Mouse (Mus musculus) fat pad, adult 2 months (tissue): ENCODE measurements around the gene Mrps12.
"Not testable (repeated sequence)": the region's sequence is repeated elsewhere in the genome, so short reads cannot be mapped to it uniquely, and the experiment has no call there.

Experiments used
- DNase-seq: peaks from one replicate; pipeline ENCODE4 v3.0.0-alpha.2; 2011; ENCODE audit warnings: low read depth, low spot score; ENCODE audit errors: extremely low read depth

The Mrps12 gene

DNA sequence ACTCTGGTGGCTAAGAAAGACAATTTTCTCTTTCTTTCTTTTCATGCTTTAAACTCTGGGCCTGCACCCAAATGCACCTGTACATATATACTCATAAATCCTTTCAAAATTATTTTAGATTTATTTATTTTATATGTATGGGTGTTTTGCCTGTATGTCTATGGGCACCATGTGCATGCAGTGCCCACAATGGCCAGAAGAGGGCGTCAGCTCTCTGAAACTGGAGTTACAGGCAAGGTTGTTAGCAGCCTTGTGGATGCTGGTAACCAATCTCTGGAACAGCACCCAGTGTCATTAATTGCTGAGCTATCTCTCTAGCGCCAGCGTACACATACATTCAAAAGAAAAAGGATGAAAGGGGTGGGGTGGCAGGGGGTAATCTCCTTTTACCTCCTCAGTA, 30.7 kb downstream of the Mrps12 start:
- no peak for DNase-seq

DNA sequence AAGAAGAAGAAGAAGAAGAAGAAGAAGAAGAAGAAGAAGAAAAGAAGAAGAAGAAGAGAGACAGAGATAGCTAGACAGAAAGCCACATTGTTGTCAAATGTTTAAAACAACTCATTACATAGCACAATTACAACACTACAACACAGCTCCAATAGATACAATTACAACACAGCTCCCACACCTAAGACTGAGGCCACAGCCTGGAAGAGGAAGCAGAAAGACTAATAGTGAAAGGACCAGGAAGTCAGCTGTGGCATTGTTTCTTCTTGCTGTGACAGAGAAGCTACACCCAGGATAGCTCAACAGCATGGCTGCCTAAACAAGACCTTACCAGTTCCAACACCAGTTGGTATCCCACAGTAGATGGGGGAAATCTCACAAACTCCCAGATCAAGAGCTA, 32.2 kb downstream of the Mrps12 start:
- DNase-seq, result no peak

DNA sequence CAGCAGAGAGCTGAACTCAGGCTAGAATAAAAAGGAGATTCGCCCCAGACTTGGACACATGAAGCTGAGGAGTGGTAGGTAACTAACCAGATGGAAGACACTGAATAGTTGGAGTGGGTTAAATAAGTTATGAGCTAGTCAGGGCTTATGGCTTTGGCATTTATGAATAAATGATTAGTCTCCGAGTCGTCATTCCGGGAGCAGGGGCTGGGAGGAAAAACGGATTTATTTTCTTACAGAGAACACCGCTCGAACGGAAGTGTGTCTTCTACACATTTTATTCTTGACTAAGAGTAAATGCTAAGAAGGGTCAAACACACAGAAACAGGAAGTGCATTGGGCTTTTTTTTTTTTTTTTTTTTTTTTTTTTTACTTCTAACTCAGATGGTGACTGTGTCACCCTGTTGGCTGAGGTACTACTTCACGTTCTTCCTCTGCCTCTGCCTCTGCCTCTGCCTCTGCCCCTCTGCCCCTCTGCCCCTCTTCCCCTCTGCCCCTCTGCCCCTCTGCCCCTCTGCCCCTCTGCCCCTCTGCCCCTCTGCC, 38.9 kb downstream of the Mrps12 start:
- no peak for DNase-seq

DNA sequence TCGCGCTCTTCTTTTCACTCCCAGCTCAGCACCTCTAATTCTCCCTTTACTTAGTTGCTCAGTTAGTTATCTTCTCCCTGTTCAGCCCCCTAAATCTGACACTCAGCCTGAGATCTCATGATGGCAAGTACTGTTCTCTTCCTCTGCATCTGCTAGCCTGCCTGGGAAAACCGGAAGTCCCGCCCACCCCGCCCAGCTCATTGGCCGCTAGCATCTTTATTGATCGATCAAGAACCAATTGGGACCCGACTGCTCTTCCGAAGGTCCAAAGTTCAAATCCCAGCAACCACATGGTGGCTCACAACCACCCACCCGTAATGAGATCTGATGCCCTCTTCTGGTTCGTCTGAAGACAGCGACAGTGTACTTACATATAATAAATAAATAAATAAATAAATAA, 40.3 kb downstream of the Mrps12 start:
- not testable (repeated sequence) for DNase-seq

DNA sequence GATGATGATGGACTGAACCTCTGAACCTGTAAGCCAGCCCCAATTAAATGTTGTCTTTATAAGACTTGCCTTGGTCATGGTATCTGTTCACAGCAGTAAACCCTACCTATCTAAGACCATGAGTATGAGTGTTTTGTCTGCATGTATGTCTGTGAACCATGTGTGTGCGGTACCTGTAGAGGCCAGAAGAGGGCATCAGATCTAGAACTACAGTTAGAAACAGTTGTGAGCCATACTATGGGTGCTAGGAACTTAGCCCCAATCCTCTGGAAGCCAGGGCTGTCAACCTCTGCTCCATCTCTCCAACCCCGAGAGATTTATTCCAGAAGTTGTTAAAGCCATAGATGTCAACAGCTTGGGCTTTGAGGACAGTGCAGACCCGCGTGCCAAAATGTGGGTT, 41.4 kb downstream of the Mrps12 start:
- DNase-seq, result no peak

DNA sequence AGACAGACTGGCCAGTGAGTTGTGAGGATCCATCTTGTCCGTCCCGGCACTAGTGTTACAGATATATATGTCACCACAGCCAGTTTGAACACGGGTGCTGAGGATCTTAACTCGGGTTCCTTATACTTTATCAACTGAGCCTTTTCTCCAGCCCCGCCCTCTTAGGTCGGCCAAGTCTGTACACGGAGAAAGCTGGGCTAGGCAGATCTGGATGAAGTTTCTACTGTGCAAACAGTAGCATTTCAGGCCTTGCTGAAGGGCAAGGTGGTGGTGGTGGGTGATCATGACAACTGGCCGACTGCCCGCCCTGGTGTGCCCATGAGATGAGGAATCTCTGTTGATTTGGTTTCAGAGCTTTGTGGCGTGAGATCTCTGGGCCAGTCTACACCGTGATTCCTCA, 44.3 kb downstream of the Mrps12 start:
- no peak for DNase-seq

DNA sequence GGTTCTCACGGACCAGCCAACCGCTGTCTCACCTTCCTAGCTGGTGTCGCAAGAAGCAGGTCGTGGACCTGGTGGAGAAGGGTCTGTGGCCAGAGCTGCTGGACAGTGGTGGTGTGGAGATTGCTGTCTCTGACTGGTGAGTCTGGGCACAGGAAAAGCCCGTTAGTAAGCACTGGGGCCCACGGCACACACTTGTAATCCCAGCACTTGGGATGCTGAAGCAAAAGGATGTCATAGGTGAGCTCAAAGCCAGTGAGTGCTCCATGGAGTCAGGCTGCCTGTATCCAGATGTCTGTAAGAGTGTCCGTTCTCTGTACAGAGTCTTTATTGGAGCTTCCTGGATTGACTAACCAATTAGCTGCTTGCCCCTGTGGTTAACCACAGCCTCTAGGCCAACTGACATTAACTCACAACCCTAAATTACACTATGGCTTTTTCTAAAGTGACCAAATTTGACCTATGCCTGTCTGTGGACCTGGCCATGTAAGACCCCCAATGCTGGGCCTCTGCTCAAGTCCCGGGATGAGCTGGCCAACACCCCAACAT, 46.6 kb downstream of the Mrps12 start:
- no peak for DNase-seq

DNA sequence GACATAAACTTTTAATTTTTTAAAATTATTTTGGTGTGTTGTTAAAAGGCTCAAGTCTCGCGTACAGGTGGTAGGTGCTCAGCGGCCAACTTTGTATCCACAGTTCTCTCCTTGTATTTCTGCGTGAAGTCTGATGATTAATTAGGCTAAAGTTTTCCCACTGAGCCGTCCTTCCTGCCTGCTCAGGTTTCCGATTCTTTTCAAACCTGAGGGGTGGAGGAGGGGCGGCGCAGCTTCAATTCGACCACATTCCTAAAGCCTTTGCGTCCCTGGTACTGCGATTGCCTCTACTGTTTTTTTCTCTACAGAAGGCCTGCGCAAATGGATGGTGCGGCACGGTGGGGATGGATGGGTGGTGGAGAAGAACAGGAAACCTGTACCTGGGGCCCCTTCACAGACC, 47.2 kb downstream of the Mrps12 start:
- DNase-seq, result no peak

DNA sequence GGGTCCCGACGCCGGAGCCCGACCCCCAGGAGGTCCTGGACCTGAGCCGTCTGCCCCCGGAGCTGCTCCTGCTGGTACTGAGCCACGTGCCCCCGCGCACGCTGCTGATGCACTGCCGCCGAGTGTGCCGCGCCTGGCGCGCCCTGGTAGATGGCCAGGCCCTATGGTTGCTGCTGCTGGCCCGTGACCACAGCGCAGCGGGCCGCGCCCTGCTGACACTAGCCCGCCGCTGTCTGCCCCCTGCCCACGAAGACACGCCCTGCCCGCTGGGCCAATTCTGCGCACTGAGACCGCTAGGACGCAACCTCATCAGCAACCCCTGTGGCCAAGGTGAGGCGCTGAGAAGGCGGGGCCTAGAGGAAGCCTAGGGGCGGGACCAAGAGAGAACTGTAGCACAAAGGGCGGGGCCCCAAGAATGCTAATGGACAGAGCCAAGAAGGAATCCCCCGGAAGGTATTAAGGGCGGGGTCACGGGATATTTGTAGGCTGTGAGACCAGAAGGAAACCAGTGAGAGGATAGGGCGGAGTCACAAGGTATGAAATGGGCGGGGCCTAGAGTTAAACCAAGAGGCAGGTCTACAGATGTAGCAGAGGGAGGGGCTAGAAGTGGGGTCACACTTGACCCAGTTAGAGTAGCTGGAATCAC, 48.2 kb downstream of the Mrps12 start:
- peak; percentile 83 for DNase-seq

DNA sequence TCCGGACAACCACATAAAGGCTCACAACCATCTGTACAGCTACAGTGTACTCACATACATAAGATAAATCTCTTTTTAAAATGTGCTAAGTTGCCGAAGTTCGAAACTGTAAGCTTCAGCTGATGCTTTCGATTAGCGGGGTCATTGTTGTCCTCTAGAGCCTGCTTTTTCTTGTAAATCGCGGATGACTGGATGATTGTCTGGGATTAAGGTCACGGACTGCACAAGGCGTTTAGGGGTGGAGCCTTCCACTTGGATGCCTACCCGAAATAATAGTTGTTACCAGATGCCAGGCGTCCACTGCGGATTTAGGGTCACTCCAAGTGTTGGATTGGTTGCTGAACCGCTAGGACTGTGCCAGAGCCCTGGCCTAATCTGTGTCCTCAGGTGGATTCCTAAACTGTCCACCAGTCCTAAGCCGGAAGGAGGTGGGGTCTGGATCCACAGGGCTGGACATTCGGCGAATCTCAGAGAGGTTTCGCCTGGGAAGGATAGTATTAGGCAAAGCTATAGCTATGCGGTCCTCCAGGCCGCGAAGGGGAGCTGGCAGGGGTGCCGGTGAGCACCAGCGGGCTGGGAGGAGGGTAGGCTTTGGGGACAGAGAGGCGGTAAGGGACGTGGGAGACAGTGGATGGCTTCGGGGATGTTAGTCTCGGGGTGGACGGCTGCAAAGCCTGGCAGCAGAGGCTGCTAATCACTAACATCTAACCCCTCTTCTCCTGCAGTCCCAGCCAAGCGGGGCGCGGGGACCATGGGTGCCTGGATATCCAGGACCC, 48.9 kb downstream of the Mrps12 start, which contains the start of gene Fbxo27:
Gene Fbxo27 (plus strand): TSS at position 305 of the 776 bp plus-strand sequence.
- no peak for DNase-seq

DNA sequence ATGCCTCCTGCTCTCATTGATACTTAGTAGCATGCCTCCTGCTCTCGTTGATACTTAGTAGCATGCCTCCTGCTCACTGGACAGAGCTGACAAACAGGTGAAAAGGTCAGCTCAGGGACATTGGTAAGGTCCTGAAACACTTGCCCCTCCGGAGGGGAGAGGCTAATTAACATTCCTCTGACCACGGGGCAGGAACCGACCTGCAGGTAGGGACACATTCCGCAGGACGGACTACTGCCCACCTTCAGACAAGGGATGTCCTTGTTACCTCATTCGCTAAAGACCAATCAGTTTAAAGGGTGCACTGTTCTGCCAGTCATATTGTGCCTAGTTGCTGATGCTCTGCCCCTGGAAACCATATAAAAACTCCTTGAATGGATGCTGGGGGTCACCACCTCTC, 50.5 kb downstream of the Mrps12 start:
- DNase-seq, result no peak
